Mouse (Mus musculus): Measurements from ENCODE around the gene Pdgfb.

DNA sequence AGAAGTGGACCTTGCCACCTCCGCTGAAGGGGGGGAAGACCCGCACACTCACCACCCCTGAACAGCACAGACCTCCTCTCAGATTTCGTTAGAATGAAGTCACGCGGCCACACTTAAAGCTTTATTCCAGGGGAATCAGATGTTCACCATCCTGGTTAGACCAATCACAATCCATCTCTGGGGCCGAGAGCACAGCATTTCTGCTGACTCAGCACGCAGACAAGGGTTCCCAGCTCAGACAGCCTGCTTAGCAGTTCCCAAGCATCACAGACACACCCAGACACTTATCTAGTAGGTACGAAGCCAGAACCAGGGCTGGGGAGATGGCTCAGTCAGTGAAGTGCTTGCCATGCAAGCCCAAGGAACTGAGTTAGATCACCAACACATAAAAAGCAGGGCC lies 28.6 kb downstream of the Pdgfb start:
- no peak for TF ChIP-seq GATA1 (IDR thresholded peaks at IDR 0.05; ENCODE audit: low read length)
- no peak for TF ChIP-seq TAL1 (IDR thresholded peaks at IDR 0.05; ENCODE audit: low read length)

Measured in erythroblast, embryonic 14.5 days (primary cell).